Mouse (Mus musculus) ES-Bruce4 (cell line): ENCODE data around the gene Slc6a9. TPM values are rescaled to one million over a fixed set of nuclear protein-coding genes. Genes with fewer than 3 reads are reported as not detected.
A peak's percentile ranks its signal among the peaks of the same experiment; 100 is the strongest.

Source experiments
- H3K27ac ChIP-seq: 2 replicates; pipeline ENCODE4 v1.5.1; 2012; ENCODE audit warnings: low read length, inconsistent platforms; ENCODE audit not compliant: insufficient read depth
- H3K27me3 ChIP-seq: 2 replicates; pipeline ENCODE4 v1.6.1; 2012; ENCODE audit warnings: mild to moderate bottlenecking, low read length, inconsistent platforms; ENCODE audit not compliant: control insufficient read depth, poor library complexity, insufficient read depth, severe bottlenecking
- H3K36me3 ChIP-seq: 2 replicates; pipeline ENCODE4 v1.6.1; 2012; ENCODE audit warnings: inconsistent platforms, mild to moderate bottlenecking, low read length, moderate library complexity; ENCODE audit not compliant: control insufficient read depth, poor library complexity, insufficient read depth, severe bottlenecking
- H3K4me1 ChIP-seq: one replicate; pipeline ENCODE4 v1.8.1; 2011; ENCODE audit warnings: low read length; ENCODE audit not compliant: control insufficient read depth, insufficient read depth
- H3K4me3 ChIP-seq: 2 replicates; pipeline ENCODE4 v1.5.1; 2011; ENCODE audit warnings: low read depth, mild to moderate bottlenecking, low read length
- H3K9ac ChIP-seq: 2 replicates; pipeline ENCODE4 v1.6.1; 2012; ENCODE audit warnings: low read depth, mild to moderate bottlenecking, inconsistent platforms; ENCODE audit not compliant: poor library complexity, severe bottlenecking
- H3K9me3 ChIP-seq: replicated peaks from 2 replicates; pipeline ENCODE4 v1.6.1; 2012; ENCODE audit warnings: mild to moderate bottlenecking, low read length, inconsistent platforms; ENCODE audit not compliant: control insufficient read depth, poor library complexity, insufficient read depth, severe bottlenecking
- CTCF ChIP-seq: IDR thresholded peaks from one replicate; pipeline ENCODE4 v1.8.1; 2011; ENCODE audit warnings: low read depth, low read length
- EP300 ChIP-seq: IDR thresholded peaks from 2 replicates; pipeline ENCODE4 v1.6.1; 2011; ENCODE audit warnings: low read depth, low read length; ENCODE audit not compliant: insufficient read depth
- POLR2A ChIP-seq: IDR thresholded peaks from one replicate; pipeline ENCODE4 v1.8.1; 2011; ENCODE audit warnings: low read length; ENCODE audit not compliant: insufficient read depth
- polyA plus RNA-seq: library from polyadenylated mRNA; stranded (reverse); fragments of >200 nt; gene quantifications from 2 replicates; pipeline ENCODE4 v1.2.4, GENCODE M21; 2011; ENCODE audit warnings: low read depth; ENCODE audit not compliant: missing spikeins, insufficient read depth, insufficient read length

Slc6a9 gene
- polyA plus RNA-seq, 1 experiment: 2.1 TPM

DNA sequence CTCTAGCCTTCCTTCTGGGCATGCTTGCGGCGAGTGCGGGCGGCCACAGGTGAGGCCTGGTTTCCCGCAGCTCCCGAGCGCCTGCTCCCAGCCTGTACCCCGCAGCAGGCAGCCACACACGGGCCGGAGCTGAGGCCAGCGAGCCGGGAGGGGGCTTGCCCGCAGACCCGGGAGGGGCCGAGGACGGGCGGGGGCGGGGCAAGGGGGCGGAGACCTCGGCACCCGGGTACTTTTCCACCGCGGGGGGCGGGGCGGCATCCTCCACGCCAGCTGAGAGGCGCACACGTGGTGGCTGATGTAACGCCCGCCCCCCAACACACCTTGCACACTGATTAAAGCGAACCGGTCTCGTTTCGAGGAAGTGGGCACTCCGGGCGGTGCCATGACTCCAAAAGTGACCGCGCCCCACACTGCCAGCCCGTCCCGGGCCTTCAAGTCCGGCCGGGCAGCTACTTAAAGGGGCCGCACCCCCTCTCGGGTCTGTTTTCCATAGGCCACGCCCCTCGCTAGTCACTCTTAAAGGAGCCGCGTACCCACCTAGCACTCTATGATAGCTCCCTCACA lies 2.0 kb downstream of the Slc6a9 start:
- Histone ChIP-seq H3K9me3 (no peaks in the 10 kb centered on the region), H3K4me3 (peak overlapping the region; percentile 89), H3K4me1 (no peaks in the 10 kb centered on the region), H3K27me3 (no peaks in the 10 kb centered on the region), H3K36me3 (no peaks in the 10 kb centered on the region), H3K27ac (no peak overlapping the region), H3K9ac (peak overlapping the region; percentile 69)
- TF ChIP-seq POLR2A (no peak), CTCF (no peak), EP300 (0 out of 2 replicates have a peak, but pooled peaks have one; percentile 34)

DNA sequence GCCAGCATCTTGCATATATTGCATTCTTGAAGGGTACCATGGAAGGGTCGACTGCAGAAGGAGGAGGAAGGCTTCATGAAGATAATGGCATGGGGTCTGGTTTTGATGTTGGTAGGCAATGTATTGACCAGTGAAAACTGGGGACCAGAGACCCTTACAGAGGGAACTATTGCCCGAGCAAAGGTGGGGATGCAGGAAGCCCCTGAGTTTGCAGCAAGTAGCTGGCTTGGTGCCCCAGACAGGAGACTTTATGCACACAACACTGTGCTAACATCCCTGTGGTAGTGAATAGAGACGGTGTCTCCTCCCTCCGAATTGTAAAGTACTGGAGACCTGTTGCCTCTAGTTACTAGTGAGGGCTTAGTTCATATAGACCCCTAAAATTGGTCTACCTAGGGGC lies 3.0 kb downstream of the Slc6a9 start:
- H3K4me3 ChIP-seq: no peak overlapping the region
- no peak for TF ChIP-seq EP300
- no peak for TF ChIP-seq POLR2A
- no peak for TF ChIP-seq CTCF
- no peak overlapping the region for H3K9ac ChIP-seq
- H3K4me1 ChIP-seq: no peaks in the 10 kb centered on the region
- H3K27me3 ChIP-seq: no peaks in the 10 kb centered on the region
- H3K9me3 ChIP-seq: no peaks in the 10 kb centered on the region
- no peaks in the 10 kb centered on the region for H3K36me3 ChIP-seq
- H3K27ac ChIP-seq: no peak overlapping the region

- no peaks in the 10 kb centered on the region for H3K27me3 ChIP-seq
- H3K27ac ChIP-seq: no peak overlapping the region
- no peak overlapping the region for H3K4me3 ChIP-seq
- no peaks in the 10 kb centered on the region for H3K9me3 ChIP-seq
- no peaks in the 10 kb centered on the region for H3K36me3 ChIP-seq
- H3K9ac ChIP-seq: no peak overlapping the region
- no peaks in the 10 kb centered on the region for H3K4me1 ChIP-seq
- TF ChIP-seq CTCF (no peak), EP300 (no peak), POLR2A (no peak)
Measured at GRCm38 (mm10) chr4:117839366-117839765, 5.1 kb downstream of the Slc6a9 start.

- H3K27me3 ChIP-seq: no peaks in the 10 kb centered on the region
- TF ChIP-seq CTCF (no peak), POLR2A (no peak), EP300 (no peak)
- H3K36me3 ChIP-seq: no peaks in the 10 kb centered on the region
- no peaks in the 10 kb centered on the region for H3K9me3 ChIP-seq
- H3K4me1 ChIP-seq: no peaks in the 10 kb centered on the region
- H3K27ac ChIP-seq: no peak overlapping the region
- H3K4me3 ChIP-seq: no peak overlapping the region
- H3K9ac ChIP-seq: no peak overlapping the region
Measured at GRCm38 (mm10) chr4:117840821-117841220, 6.5 kb downstream of the Slc6a9 start.

GRCm38 (mm10) chr4:117841566-117841965 lies 7.3 kb downstream of the Slc6a9 start:
- Histone ChIP-seq H3K27me3 (no peaks in the 10 kb centered on the region), H3K36me3 (no peaks in the 10 kb centered on the region), H3K4me1 (no peaks in the 10 kb centered on the region), H3K9me3 (no peaks in the 10 kb centered on the region), H3K9ac (no peak overlapping the region), H3K4me3 (no peak overlapping the region), H3K27ac (no peak overlapping the region)
- TF ChIP-seq POLR2A: no peak

DNA sequence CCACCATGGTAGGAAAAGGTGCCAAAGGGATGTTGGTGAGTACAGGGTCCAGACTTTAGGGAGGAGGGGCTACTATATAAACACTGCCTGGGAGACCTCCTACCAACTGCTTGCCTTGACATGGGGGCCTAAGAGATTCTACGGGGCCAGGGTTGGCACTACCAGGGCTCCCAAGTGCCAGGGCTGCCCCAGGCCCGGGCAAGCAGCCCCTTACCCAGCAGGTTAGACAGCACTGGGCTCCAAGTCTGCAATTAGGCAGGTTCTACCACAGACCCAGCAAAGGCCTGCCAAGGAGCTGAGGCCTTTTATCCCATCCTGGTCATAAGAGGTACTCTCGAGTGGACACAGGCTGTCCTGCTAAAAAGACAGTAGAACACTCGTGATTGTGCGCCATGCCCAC lies 8.8 kb downstream of the Slc6a9 start:
- H3K9ac ChIP-seq: no peak overlapping the region

More for the DNA sequence above, 8.8 kb downstream of the Slc6a9 start:
- TF ChIP-seq POLR2A (no peak), CTCF (no peak), EP300 (no peak)
- Histone ChIP-seq H3K4me1 (no peaks in the 10 kb centered on the region), H3K27ac (no peak overlapping the region), H3K27me3 (no peaks in the 10 kb centered on the region), H3K9me3 (no peaks in the 10 kb centered on the region), H3K4me3 (no peak overlapping the region), H3K36me3 (no peaks in the 10 kb centered on the region)
